Mouse (Mus musculus): Measurements from ENCODE around the gene Fnbp1l. TPM values are rescaled to one million over a fixed set of nuclear protein-coding genes. Genes with fewer than 3 reads are reported as not detected.

Gene Fnbp1l
- polyA plus RNA-seq, 1 experiment from 2014 or later: 64.0 TPM

GRCm38 (mm10) chr3:122635246-122635645 is 15.7 kb upstream of the Fnbp1l start:
- H3K36me3 ChIP-seq (ENCODE audit: control insufficient read depth, insufficient read depth, low read length): no peaks in the 10 kb centered on the region
- H3K27me3 ChIP-seq (ENCODE audit: control insufficient read depth, insufficient read depth, low read length): no peaks in the 10 kb centered on the region
- peak overlapping the region; percentile 76 for H3K27ac ChIP-seq (ENCODE audit: low read depth, low read length)
- peaks cover 10% of the 10 kb centered on the region; the same call in 1 of the 2 replicates for H3K4me1 ChIP-seq (ENCODE audit: control insufficient read depth, insufficient read depth, low read length)
- no peak overlapping the region for H3K4me3 ChIP-seq (ENCODE audit: low read length)
- peak overlapping the region; percentile 28; the same call in 1 of the 2 replicates for H3K9ac ChIP-seq (ENCODE audit: low read depth, low read length)
- no peaks in the 10 kb centered on the region for H3K9me3 ChIP-seq (ENCODE audit: control insufficient read depth, low read length)
- peak overlapping the region; percentile 25 for H3K4me2 ChIP-seq (replicated peaks; ENCODE audit: low read depth, low read length)
- 2% methylated on average over 12 of the region's 12 CpGs for WGBS
- peak; percentile 78 for ATAC-seq (ENCODE audit: low FRiP score, low TSS enrichment)

- Histone ChIP-seq H3K9me3 (ENCODE audit: control insufficient read depth, low read length) (no peaks in the 10 kb centered on the region), H3K36me3 (ENCODE audit: control insufficient read depth, insufficient read depth, low read length) (no peaks in the 10 kb centered on the region)
- WGBS: 17% methylated on average over 13 of the region's 13 CpGs
Measured at GRCm38 (mm10) chr3:122629580-122629979, 10.1 kb upstream of the Fnbp1l start.

GRCm38 (mm10) chr3:122628956-122629355 is 9.4 kb upstream of the Fnbp1l start:
- ATAC-seq (ENCODE audit: low FRiP score, low TSS enrichment): no peak
- Histone ChIP-seq H3K4me3 (ENCODE audit: low read length) (no peak overlapping the region), H3K27me3 (ENCODE audit: control insufficient read depth, insufficient read depth, low read length) (no peaks in the 10 kb centered on the region), H3K36me3 (ENCODE audit: control insufficient read depth, insufficient read depth, low read length) (no peaks in the 10 kb centered on the region), H3K27ac (ENCODE audit: low read depth, low read length) (no peak overlapping the region), H3K9ac (ENCODE audit: low read depth, low read length) (no peak overlapping the region), H3K9me3 (ENCODE audit: control insufficient read depth, low read length) (no peaks in the 10 kb centered on the region), H3K4me2 (replicated peaks; ENCODE audit: low read depth, low read length) (no peak overlapping the region), H3K4me1 (ENCODE audit: control insufficient read depth, insufficient read depth, low read length) (peaks cover 7% of the 10 kb centered on the region; the same call in 1 of the 2 replicates)
- WGBS: 71% methylated on average over 3 of the region's 3 CpGs

More at GRCm38 (mm10) chr3:122629580-122629979, 10.1 kb upstream of the Fnbp1l start:
- peak; percentile 77 for ATAC-seq (ENCODE audit: low FRiP score, low TSS enrichment)
- Histone ChIP-seq H3K4me1 (ENCODE audit: control insufficient read depth, insufficient read depth, low read length) (peaks cover 7% of the 10 kb centered on the region; the same call in 1 of the 2 replicates), H3K4me3 (ENCODE audit: low read length) (peak overlapping the region; percentile 18), H3K4me2 (replicated peaks; ENCODE audit: low read depth, low read length) (peak overlapping the region; percentile 32), H3K27ac (ENCODE audit: low read depth, low read length) (no peak overlapping the region), H3K9ac (ENCODE audit: low read depth, low read length) (no peak overlapping the region), H3K27me3 (ENCODE audit: control insufficient read depth, insufficient read depth, low read length) (no peaks in the 10 kb centered on the region)

- no peak for ATAC-seq (ENCODE audit: low FRiP score, low TSS enrichment)
Measured at GRCm38 (mm10) chr3:122628546-122628945, 9.0 kb upstream of the Fnbp1l start.

GRCm38 (mm10) chr3:122627846-122628245 is 8.3 kb upstream of the Fnbp1l start:
- H3K4me2 ChIP-seq (replicated peaks; ENCODE audit: low read depth, low read length): no peak overlapping the region
- no peaks in the 10 kb centered on the region for H3K36me3 ChIP-seq (ENCODE audit: control insufficient read depth, insufficient read depth, low read length)
- ATAC-seq (ENCODE audit: low FRiP score, low TSS enrichment): no peak
- H3K27ac ChIP-seq (ENCODE audit: low read depth, low read length): no peak overlapping the region
- peaks cover 7% of the 10 kb centered on the region; the same call in 1 of the 2 replicates for H3K4me1 ChIP-seq (ENCODE audit: control insufficient read depth, insufficient read depth, low read length)
- no peaks in the 10 kb centered on the region for H3K9me3 ChIP-seq (ENCODE audit: control insufficient read depth, low read length)
- no peak overlapping the region for H3K9ac ChIP-seq (ENCODE audit: low read depth, low read length)
- no peaks in the 10 kb centered on the region for H3K27me3 ChIP-seq (ENCODE audit: control insufficient read depth, insufficient read depth, low read length)
- no peak overlapping the region for H3K4me3 ChIP-seq (ENCODE audit: low read length)
- WGBS: 86% methylated on average over 6 of the region's 6 CpGs

More at GRCm38 (mm10) chr3:122628546-122628945, 9.0 kb upstream of the Fnbp1l start:
- no peak overlapping the region for H3K9ac ChIP-seq (ENCODE audit: low read depth, low read length)
- no peaks in the 10 kb centered on the region for H3K9me3 ChIP-seq (ENCODE audit: control insufficient read depth, low read length)
- WGBS: 96% methylated on average over 10 of the region's 10 CpGs
- H3K27ac ChIP-seq (ENCODE audit: low read depth, low read length): no peak overlapping the region
- peaks cover 7% of the 10 kb centered on the region; the same call in 1 of the 2 replicates for H3K4me1 ChIP-seq (ENCODE audit: control insufficient read depth, insufficient read depth, low read length)
- no peaks in the 10 kb centered on the region for H3K36me3 ChIP-seq (ENCODE audit: control insufficient read depth, insufficient read depth, low read length)
- H3K27me3 ChIP-seq (ENCODE audit: control insufficient read depth, insufficient read depth, low read length): no peaks in the 10 kb centered on the region
- H3K4me3 ChIP-seq (ENCODE audit: low read length): no peak overlapping the region
- no peak overlapping the region for H3K4me2 ChIP-seq (replicated peaks; ENCODE audit: low read depth, low read length)

GRCm38 (mm10) chr3:122624591-122624990 is 5.1 kb upstream of the Fnbp1l start:
- H3K4me1 ChIP-seq (ENCODE audit: control insufficient read depth, insufficient read depth, low read length): peaks cover 9% of the 10 kb centered on the region; the same call in 1 of the 2 replicates
- WGBS: 60% methylated on average over 6 of the region's 6 CpGs
- no peak overlapping the region for H3K9ac ChIP-seq (ENCODE audit: low read depth, low read length)
- H3K36me3 ChIP-seq (ENCODE audit: control insufficient read depth, insufficient read depth, low read length): no peaks in the 10 kb centered on the region
- no peak overlapping the region for H3K27ac ChIP-seq (ENCODE audit: low read depth, low read length)
- no peaks in the 10 kb centered on the region for H3K27me3 ChIP-seq (ENCODE audit: control insufficient read depth, insufficient read depth, low read length)
- no peaks in the 10 kb centered on the region for H3K9me3 ChIP-seq (ENCODE audit: control insufficient read depth, low read length)
- ATAC-seq (ENCODE audit: low FRiP score, low TSS enrichment): no peak
- H3K4me3 ChIP-seq (ENCODE audit: low read length): no peak overlapping the region
- H3K4me2 ChIP-seq (replicated peaks; ENCODE audit: low read depth, low read length): no peak overlapping the region

- Histone ChIP-seq H3K9me3 (ENCODE audit: control insufficient read depth, low read length) (no peaks in the 10 kb centered on the region), H3K9ac (ENCODE audit: low read depth, low read length) (peak overlapping the region; percentile 99), H3K4me1 (ENCODE audit: control insufficient read depth, insufficient read depth, low read length) (peaks cover 24% of the 10 kb centered on the region), H3K4me2 (replicated peaks; ENCODE audit: low read depth, low read length) (peak overlapping the region; percentile 88), H3K36me3 (ENCODE audit: control insufficient read depth, insufficient read depth, low read length) (no peaks in the 10 kb centered on the region), H3K27ac (ENCODE audit: low read depth, low read length) (peak overlapping the region; percentile 99), H3K27me3 (ENCODE audit: control insufficient read depth, insufficient read depth, low read length) (no peaks in the 10 kb centered on the region), H3K4me3 (ENCODE audit: low read length) (peak overlapping the region; percentile 98)
- peak; percentile 26; the same call in 1 of the 2 replicates for ATAC-seq (ENCODE audit: low FRiP score, low TSS enrichment)
- under 1% methylated on average over 21 of the region's 21 CpGs for WGBS
Measured at GRCm38 (mm10) chr3:122620285-122620931, 893 bp upstream of the Fnbp1l start.

- Histone ChIP-seq H3K4me1 (ENCODE audit: control insufficient read depth, insufficient read depth, low read length) (peaks cover 24% of the 10 kb centered on the region), H3K27ac (ENCODE audit: low read depth, low read length) (peak overlapping the region; percentile 99), H3K9ac (ENCODE audit: low read depth, low read length) (peak overlapping the region; percentile 99), H3K4me3 (ENCODE audit: low read length) (peak overlapping the region; percentile 98), H3K9me3 (ENCODE audit: control insufficient read depth, low read length) (no peaks in the 10 kb centered on the region), H3K36me3 (ENCODE audit: control insufficient read depth, insufficient read depth, low read length) (no peaks in the 10 kb centered on the region), H3K27me3 (ENCODE audit: control insufficient read depth, insufficient read depth, low read length) (no peaks in the 10 kb centered on the region), H3K4me2 (replicated peaks; ENCODE audit: low read depth, low read length) (peak overlapping the region; percentile 88)
- WGBS: under 1% methylated on average over 20 of the region's 20 CpGs
- peak; percentile 80 for ATAC-seq (ENCODE audit: low FRiP score, low TSS enrichment)
Measured at GRCm38 (mm10) chr3:122619931-122620284, 393 bp upstream of the Fnbp1l start.

- Histone ChIP-seq H3K27me3 (ENCODE audit: control insufficient read depth, insufficient read depth, low read length) (no peaks in the 10 kb centered on the region), H3K4me2 (replicated peaks; ENCODE audit: low read depth, low read length) (peak overlapping the region; percentile 88), H3K27ac (ENCODE audit: low read depth, low read length) (peak overlapping the region; percentile 99; the same call in 1 of the 2 replicates), H3K4me1 (ENCODE audit: control insufficient read depth, insufficient read depth, low read length) (peaks cover 28% of the 10 kb centered on the region), H3K4me3 (ENCODE audit: low read length) (peak overlapping the region; percentile 98), H3K9ac (ENCODE audit: low read depth, low read length) (peak overlapping the region; percentile 99), H3K9me3 (ENCODE audit: control insufficient read depth, low read length) (no peaks in the 10 kb centered on the region), H3K36me3 (ENCODE audit: control insufficient read depth, insufficient read depth, low read length) (no peaks in the 10 kb centered on the region)
- WGBS: under 1% methylated on average over 30 of the region's 30 CpGs
- ATAC-seq (ENCODE audit: low FRiP score, low TSS enrichment): no peak
Measured at GRCm38 (mm10) chr3:122618402-122618801, 1.1 kb downstream of the Fnbp1l start.

All from kidney, embryonic 14.5 days (tissue).